Mouse (Mus musculus) liver, adult 2 months (tissue): ENCODE measurements around the gene Fam71f1.

Experiments
- CTCF ChIP-seq: fragments of 200-500 bp; IDR thresholded peaks from 2 replicates; pipeline ENCODE4 v1.5.1; 2011; ENCODE audit warnings: low read depth, low read length, control low read depth
- POLR2A ChIP-seq: fragments of 200-500 bp; IDR thresholded peaks from 2 replicates; pipeline ENCODE4 v1.6.1; 2011; ENCODE audit warnings: low read length, control low read depth; ENCODE audit not compliant: insufficient read depth; ENCODE audit errors: extremely low read depth

DNA sequence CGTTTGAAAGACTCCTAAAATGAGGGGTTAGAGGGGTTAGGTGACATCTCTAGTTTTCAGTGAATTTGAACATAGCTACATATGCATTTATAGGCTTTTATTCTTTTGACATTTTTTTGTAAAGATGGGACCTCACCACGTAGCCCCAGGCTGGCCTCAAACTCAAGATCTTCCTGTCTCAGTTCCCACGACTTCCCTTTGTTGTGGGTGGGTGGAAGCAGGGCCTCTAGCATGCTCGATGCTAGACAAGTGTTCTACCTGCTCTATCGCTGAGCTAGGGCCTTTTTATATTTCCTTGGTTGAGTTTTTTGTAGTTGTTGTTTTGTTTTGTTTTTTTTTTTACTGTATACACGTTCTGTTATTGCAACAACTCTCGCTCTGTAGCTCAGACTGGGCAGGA, 32.1 kb upstream of the Fam71f1 start:
- TF ChIP-seq CTCF (no peak), POLR2A (no peak)
